Mouse (Mus musculus): Measurements from ENCODE around the gene March1. TPM values are rescaled to one million over a fixed set of nuclear protein-coding genes. Genes with fewer than 3 reads are reported as not detected.

The March1 gene
- polyA plus RNA-seq, 1 experiment from 2014 or later = 15.4 TPM

DNA sequence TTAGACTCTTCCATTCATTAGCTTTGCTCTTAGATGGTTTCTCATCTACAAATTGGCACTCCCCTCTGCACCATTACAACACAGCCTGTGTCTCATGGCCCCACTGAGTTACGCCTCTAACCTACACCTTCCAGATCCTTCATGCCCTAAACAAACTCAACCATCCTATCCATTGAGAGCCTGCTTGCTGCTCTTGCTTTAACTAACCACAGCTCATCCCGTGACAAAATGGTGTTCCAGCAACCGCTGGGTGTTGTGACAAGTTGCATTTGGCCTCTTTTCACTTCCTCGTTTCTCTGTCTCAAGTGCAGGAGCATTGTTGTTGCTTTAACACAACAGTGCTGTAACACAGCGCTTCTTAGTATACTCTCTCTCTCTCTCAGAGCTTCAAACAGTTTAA, 826.4 kb downstream of the March1 start:
- Histone ChIP-seq H3K27me3 (no peaks in the 10 kb centered on the region), H3K4me3 (no peak overlapping the region), H3K9me3 (replicated peaks) (no peaks in the 10 kb centered on the region), H3K9ac (no peak overlapping the region), H3K36me3 (no peaks in the 10 kb centered on the region), H3K4me2 (replicated peaks) (no peak overlapping the region), H3K27ac (no peak overlapping the region), H3K4me1 (no peaks in the 10 kb centered on the region)
- no peak for ATAC-seq (ENCODE audit: low FRiP score)
- WGBS = 83% methylated on average over 5 of the region's 5 CpGs

DNA sequence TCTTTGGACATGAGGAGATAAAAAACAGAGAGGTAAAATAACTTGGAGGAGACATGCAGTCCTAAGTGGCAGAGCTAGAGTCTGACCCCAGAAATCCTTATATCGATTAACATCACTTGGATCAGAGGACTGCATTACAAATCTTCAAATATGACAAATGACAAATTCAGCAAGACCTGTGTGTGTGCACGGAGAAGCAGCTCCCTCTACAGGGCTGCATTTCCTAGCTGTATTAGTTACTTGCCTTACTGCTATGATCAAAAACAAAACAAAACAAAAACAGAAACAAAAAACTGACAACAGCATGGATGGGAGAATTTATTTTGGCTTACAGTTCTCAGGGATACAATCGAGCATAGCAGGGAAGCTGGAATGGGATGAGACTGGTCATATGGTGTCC, 827.7 kb downstream of the March1 start:
- Histone ChIP-seq H3K4me2 (replicated peaks) (no peak overlapping the region), H3K4me1 (no peaks in the 10 kb centered on the region), H3K9ac (no peak overlapping the region), H3K27me3 (no peaks in the 10 kb centered on the region), H3K9me3 (replicated peaks) (no peaks in the 10 kb centered on the region), H3K27ac (no peak overlapping the region), H3K4me3 (no peak overlapping the region), H3K36me3 (no peaks in the 10 kb centered on the region)
- 84% methylated on average over 3 of the region's 3 CpGs for WGBS
- no peak for ATAC-seq (ENCODE audit: low FRiP score)

DNA sequence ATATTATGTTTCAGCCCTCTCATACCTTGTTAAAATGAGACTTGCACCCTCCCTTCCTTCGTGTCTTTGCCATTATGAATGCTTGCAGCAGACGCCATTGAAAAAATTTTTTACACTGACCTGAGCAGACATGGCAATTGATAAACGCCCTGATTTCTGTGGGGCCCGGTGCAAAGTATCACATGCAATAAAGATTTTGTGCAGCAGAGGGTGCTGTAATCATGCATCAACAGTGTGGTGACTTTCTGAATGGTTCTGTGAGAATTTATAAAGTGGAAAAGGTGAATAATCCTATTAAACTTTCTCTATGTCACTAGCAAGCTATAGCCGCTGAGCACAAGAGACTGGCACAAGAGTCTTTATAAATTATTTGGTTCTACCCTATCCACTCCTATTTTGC, 833.0 kb downstream of the March1 start:
- H3K4me3 ChIP-seq = no peak overlapping the region
- H3K27ac ChIP-seq = no peak overlapping the region
- no peaks in the 10 kb centered on the region for H3K4me1 ChIP-seq
- 27% methylated on average over 5 of the region's 5 CpGs for WGBS
- no peaks in the 10 kb centered on the region for H3K36me3 ChIP-seq
- H3K9ac ChIP-seq = no peak overlapping the region
- H3K9me3 ChIP-seq (replicated peaks) = no peaks in the 10 kb centered on the region
- no peak for ATAC-seq (ENCODE audit: low FRiP score)
- H3K4me2 ChIP-seq (replicated peaks) = no peak overlapping the region
- no peaks in the 10 kb centered on the region for H3K27me3 ChIP-seq

DNA sequence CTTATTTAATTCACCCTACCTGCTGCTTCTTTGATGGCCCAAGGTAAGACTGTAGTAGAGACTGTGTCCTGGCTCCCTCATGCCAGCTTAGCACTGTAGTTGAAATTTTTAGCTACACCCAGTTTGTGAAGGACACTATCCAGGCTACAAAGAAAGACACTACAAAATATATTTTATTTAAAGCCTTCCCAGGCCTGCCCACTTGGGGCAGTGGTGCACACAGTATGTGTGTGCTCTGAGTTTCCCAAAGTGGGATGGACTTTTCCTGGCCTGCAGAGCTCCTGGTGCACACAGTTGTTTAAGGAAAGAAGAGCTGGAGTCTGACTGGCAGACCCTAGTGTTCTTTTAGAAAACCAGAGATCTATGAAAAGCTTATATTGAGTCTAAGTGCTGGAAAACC, 839.4 kb downstream of the March1 start:
- Histone ChIP-seq H3K9ac (no peak overlapping the region), H3K27ac (no peak overlapping the region), H3K4me3 (no peak overlapping the region), H3K4me1 (no peaks in the 10 kb centered on the region), H3K27me3 (no peaks in the 10 kb centered on the region), H3K4me2 (replicated peaks) (no peak overlapping the region), H3K36me3 (no peaks in the 10 kb centered on the region), H3K9me3 (replicated peaks) (no peaks in the 10 kb centered on the region)
- no peak for ATAC-seq (ENCODE audit: low FRiP score)

DNA sequence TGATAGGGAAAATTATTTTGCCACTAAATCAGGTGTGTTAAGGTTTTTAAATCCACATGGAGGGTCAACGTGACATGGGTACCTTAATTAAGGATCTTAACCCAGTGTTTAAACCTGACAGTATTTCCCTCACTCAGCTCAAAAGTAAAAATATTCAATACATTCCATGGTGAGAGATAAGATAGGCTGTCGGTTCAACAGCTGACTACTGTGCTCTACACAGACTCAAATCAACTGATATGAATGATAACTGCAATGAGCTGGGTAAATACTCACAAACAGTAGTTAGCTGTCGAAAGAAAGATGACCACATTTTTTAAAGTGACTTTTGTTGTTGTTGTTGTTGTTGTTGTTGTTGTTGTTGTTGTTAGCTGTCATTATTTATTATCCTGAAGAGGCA, 852.1 kb downstream of the March1 start:
- H3K4me3 ChIP-seq = no peak overlapping the region
- no peaks in the 10 kb centered on the region for H3K36me3 ChIP-seq
- H3K4me1 ChIP-seq = no peaks in the 10 kb centered on the region
- H3K27ac ChIP-seq = no peak overlapping the region
- no peaks in the 10 kb centered on the region for H3K27me3 ChIP-seq
- no peak overlapping the region for H3K4me2 ChIP-seq (replicated peaks)
- H3K9ac ChIP-seq = no peak overlapping the region
- ATAC-seq (ENCODE audit: low FRiP score) = no peak
- WGBS = 91% methylated on average over 3 of the region's 3 CpGs
- H3K9me3 ChIP-seq (replicated peaks) = no peaks in the 10 kb centered on the region

DNA sequence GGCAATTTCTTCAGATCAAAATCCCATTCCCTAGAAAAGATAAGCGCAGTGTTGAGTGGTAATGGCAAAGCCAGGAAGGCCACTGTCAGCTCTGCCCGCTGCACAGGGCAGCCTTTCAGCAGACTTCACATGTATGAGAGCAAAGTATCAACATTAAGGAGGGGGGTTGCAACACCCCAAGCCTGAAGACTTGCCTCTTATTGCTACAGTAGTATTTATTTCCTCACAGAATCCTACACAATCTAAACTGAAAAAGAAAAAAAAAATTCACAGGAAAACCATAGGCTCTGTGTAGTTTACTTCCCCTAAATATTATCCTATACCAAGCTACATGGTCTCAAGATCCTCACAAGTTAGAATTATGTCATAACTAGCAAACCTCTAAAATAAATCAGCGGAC, 859.2 kb downstream of the March1 start:
- Histone ChIP-seq H3K27ac (no peak overlapping the region), H3K4me3 (no peak overlapping the region), H3K9ac (no peak overlapping the region), H3K36me3 (peaks cover 42% of the 10 kb centered on the region), H3K4me1 (no peaks in the 10 kb centered on the region), H3K9me3 (replicated peaks) (no peaks in the 10 kb centered on the region), H3K4me2 (replicated peaks) (no peak overlapping the region), H3K27me3 (no peaks in the 10 kb centered on the region)
- 98% methylated on average over 3 of the region's 3 CpGs for WGBS
- no peak for ATAC-seq (ENCODE audit: low FRiP score)

DNA sequence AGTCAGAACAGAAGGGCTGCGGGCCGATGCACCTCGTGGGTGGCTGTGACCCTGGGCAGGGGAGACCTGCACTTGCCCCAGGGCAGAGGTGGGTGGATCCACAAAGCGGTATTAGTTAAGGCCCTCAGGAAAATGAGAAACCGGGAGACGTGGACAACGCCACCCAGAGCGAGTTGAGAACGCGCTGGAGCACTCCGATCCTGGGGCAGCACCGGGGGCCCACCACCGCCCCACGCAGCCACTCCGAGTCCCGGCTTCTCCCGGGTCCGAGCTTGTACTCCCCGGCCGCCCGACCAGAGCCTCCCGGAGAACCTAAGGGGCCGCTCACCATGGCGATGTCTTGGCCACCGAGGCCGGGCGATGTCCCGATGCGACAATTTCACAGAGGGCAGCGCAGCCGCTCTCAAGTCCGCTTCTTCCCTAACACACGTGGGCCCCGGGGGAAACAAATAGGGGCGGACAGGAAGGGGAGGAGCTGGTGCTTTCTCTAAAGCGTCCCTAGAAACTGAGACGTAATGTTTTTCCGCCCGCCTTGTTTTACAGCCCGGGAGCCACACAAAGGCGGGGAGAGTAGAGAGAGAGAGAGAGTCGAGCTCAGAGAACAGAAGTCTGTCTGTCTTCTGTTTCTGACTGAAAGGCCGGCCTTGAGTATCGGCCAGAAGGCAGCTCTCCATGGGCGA, 868.5 kb downstream of the March1 start, which contains the start of gene Tma16:
TSS of gene Tma16 (minus strand) at position 447 of the 680 bp plus-strand sequence.
- Histone ChIP-seq H3K4me2 (replicated peaks) (peak within 1 kb of the TSS; percentile 75), H3K9me3 (replicated peaks) (no peaks in the 10 kb centered on the region), H3K27me3 (no peaks in the 10 kb centered on the region), H3K9ac (peak within 1 kb of the TSS; percentile 81), H3K4me1 (0 out of 2 replicates have a peak, but pooled peaks cover 6% of the 10 kb centered on the region), H3K36me3 (peaks cover 12% of the 10 kb centered on the region), H3K27ac (peak within 1 kb of the TSS; percentile 82), H3K4me3 (peak within 1 kb of the TSS; percentile 79)
- ATAC-seq (ENCODE audit: low FRiP score) = peak; percentile 96
- WGBS = under 1% methylated on average over 45 of the region's 45 CpGs

DNA sequence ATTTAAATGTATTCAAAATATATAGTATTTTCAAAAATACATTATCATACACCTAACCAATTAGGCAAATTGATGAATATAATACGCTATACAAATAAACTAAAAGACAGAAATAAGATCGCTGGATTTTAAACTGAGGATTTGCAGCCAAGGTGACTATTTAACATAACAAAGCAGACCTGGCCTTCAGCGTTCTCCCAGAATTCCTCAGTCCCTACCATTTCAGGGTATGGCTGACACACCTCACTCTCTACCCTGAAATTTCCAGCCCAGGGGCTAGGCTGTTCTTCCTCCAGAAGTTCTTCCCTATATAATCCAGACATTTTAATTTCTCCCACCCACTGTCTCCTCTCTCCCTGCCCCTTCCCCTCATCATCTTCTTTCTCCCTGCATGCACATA, 870.9 kb downstream of the March1 start:
- 0 out of 2 replicates have a peak, but pooled peaks cover 6% of the 10 kb centered on the region for H3K4me1 ChIP-seq
- ATAC-seq (ENCODE audit: low FRiP score) = no peak
- no peaks in the 10 kb centered on the region for H3K9me3 ChIP-seq (replicated peaks)
- H3K27ac ChIP-seq = no peak overlapping the region
- H3K36me3 ChIP-seq = peaks cover 2% of the 10 kb centered on the region; the same call in 1 of the 2 replicates
- 56% methylated on average over 3 of the region's 3 CpGs for WGBS
- no peak overlapping the region for H3K4me2 ChIP-seq (replicated peaks)
- no peak overlapping the region for H3K9ac ChIP-seq
- H3K4me3 ChIP-seq = no peak overlapping the region
- no peaks in the 10 kb centered on the region for H3K27me3 ChIP-seq

DNA sequence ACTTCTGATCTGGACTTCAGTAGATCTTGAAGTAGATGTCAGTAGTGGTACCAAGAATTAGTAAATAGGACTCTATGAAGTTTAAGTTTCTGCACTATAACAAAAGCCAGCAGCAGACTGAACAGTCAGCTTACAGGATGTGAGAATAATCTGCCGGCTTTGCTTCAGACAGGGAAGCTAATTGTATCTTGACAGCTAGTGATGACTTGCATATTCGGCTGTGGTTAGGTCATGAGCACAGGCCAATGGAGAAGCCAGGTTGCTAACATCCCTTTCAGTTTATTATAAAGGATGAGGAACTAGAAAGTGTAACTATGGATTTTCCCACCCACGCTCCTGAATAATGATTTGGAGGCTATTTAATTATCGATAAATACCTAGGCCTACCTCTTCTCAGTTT, 872.9 kb downstream of the March1 start:
- Histone ChIP-seq H3K27ac (no peak overlapping the region), H3K36me3 (no peaks in the 10 kb centered on the region), H3K9me3 (replicated peaks) (no peaks in the 10 kb centered on the region), H3K9ac (no peak overlapping the region), H3K4me1 (0 out of 2 replicates have a peak, but pooled peaks cover under 1% of the 10 kb centered on the region), H3K27me3 (no peaks in the 10 kb centered on the region), H3K4me2 (replicated peaks) (no peak overlapping the region), H3K4me3 (no peak overlapping the region)
- 82% methylated on average over 4 of the region's 4 CpGs for WGBS
- ATAC-seq (ENCODE audit: low FRiP score) = no peak

DNA sequence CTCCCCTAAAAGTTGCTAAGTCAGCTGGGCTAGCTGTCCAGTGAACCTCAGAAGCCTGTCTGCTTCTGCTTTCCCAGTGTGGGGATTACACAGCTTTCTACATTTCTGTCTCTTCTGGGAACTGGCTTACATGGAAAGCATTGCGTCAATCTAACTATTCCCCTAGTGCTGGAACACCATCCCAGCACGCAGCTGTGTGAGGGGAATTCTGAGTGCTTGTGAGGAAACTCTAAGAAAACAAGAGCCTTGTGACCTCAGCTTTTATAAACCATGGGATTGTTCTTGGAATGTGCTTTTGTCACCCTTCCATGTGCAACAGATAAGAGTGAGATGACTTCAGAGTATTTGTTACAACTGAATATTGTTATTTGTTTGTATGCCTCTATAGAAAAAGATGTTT, 876.8 kb downstream of the March1 start:
- ATAC-seq (ENCODE audit: low FRiP score) = no peak
- no peaks in the 10 kb centered on the region for H3K9me3 ChIP-seq (replicated peaks)
- WGBS = 72% methylated on average over 2 of the region's 2 CpGs
- H3K4me1 ChIP-seq = no peaks in the 10 kb centered on the region
- no peaks in the 10 kb centered on the region for H3K36me3 ChIP-seq
- no peak overlapping the region for H3K4me3 ChIP-seq
- H3K4me2 ChIP-seq (replicated peaks) = no peak overlapping the region
- no peak overlapping the region for H3K9ac ChIP-seq
- H3K27ac ChIP-seq = no peak overlapping the region
- peaks cover 3% of the 10 kb centered on the region; the same call in 1 of the 2 replicates for H3K27me3 ChIP-seq

DNA sequence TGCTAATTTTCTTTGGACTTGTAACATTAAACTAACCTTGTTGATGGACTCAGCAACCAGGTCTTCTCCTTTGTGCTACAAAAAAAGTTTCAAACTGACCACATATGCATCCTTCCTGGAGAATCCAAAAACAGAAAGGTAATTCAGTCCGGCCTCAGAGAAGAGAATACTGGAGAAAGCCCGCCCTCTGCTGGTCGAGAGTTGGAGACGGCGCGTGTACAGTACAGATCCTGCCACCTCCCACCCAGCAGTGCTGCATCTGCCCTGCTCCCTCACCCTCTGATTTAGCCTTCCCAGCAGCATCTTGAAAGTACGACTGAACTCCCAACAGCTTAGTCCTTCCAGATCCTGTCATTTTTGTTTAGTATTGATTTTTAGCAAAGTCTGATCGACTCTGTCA, 878.0 kb downstream of the March1 start:
- H3K36me3 ChIP-seq = no peaks in the 10 kb centered on the region
- H3K27me3 ChIP-seq = peaks cover 3% of the 10 kb centered on the region; the same call in 1 of the 2 replicates
- no peak overlapping the region for H3K9ac ChIP-seq
- no peak overlapping the region for H3K4me3 ChIP-seq
- no peak overlapping the region for H3K4me2 ChIP-seq (replicated peaks)
- peak; percentile 78 for ATAC-seq (ENCODE audit: low FRiP score)
- no peaks in the 10 kb centered on the region for H3K9me3 ChIP-seq (replicated peaks)
- 7% methylated on average over 8 of the region's 8 CpGs for WGBS
- no peaks in the 10 kb centered on the region for H3K4me1 ChIP-seq
- H3K27ac ChIP-seq = no peak overlapping the region

DNA sequence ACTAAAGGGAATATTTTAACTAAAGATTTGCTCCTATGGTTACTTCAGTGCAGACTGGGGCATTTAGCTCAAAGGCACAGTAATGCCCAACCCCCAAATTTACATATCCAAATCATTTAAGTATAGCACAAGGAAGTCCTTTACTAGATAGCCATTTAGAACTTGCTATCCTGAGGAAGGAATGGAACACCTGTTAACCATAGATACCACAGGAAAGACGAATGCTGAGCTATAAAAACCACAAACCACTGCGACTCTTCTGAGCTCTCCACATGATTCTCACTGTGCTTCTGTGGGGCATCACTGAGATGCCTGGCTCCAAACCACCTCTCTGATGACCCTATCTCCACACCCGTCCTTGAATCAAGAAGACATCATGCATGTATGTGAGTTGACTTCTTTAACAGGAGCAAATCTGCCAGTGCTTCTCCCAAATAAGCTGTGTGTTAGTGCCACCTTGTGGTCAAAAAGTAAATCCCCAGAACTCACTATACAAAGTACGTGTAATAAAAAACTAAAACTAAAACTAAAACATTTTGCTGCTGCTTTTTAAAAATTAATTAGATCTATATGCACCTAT, 879.4 kb downstream of the March1 start:
- H3K4me3 ChIP-seq = no peak overlapping the region
- H3K4me2 ChIP-seq (replicated peaks) = no peak overlapping the region
- H3K27me3 ChIP-seq = peaks cover 3% of the 10 kb centered on the region; the same call in 1 of the 2 replicates
- 32% methylated on average over 4 of the region's 4 CpGs for WGBS
- H3K9me3 ChIP-seq (replicated peaks) = no peaks in the 10 kb centered on the region
- no peak overlapping the region for H3K27ac ChIP-seq
- H3K9ac ChIP-seq = no peak overlapping the region
- no peak for ATAC-seq (ENCODE audit: low FRiP score)
- no peaks in the 10 kb centered on the region for H3K36me3 ChIP-seq
- H3K4me1 ChIP-seq = no peaks in the 10 kb centered on the region

DNA sequence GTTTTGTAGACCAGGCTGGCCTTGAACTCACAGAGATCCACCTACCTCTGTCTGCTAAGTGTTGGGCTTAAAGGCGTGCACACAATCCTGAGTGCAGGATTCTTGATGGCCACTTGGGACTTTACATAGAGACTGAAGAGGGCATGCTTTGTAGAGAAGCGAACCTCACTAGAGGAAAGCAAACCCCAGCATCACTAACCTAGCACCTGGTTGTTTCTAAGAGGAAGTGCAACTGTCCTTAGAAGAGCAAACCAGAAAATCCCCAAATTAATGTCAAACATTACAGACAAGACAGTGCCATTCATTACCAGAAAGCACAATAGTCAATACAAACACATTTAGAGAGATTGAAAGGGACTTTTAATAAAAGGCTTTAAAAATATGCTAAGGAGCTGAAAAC, 885.7 kb downstream of the March1 start:
- H3K36me3 ChIP-seq = no peaks in the 10 kb centered on the region
- H3K4me3 ChIP-seq = no peak overlapping the region
- H3K4me1 ChIP-seq = no peaks in the 10 kb centered on the region
- no peak overlapping the region for H3K27ac ChIP-seq
- no peak overlapping the region for H3K4me2 ChIP-seq (replicated peaks)
- WGBS = 77% methylated on average over 2 of the region's 2 CpGs
- ATAC-seq (ENCODE audit: low FRiP score) = no peak
- H3K27me3 ChIP-seq = no peaks in the 10 kb centered on the region
- no peak overlapping the region for H3K9ac ChIP-seq
- H3K9me3 ChIP-seq (replicated peaks) = no peaks in the 10 kb centered on the region
